Mouse (Mus musculus) small intestine, adult 2 months (tissue): ENCODE results near the gene Idh2. TPM values are rescaled to one million over a fixed set of nuclear protein-coding genes. Genes with fewer than 3 reads are reported as not detected.

Experiments
- H3K27ac ChIP-seq: fragments of 200-500 bp; 2 replicates; pipeline ENCODE4 v1.5.1; 2012; ENCODE audit warnings: low read depth, low read length, control low read depth, inconsistent platforms; ENCODE audit not compliant: insufficient read depth
- H3K27me3 ChIP-seq: fragments of 200-500 bp; 2 replicates; pipeline ENCODE4 v1.6.1; 2012; ENCODE audit warnings: mild to moderate bottlenecking, moderate library complexity, low read length, inconsistent platforms; ENCODE audit not compliant: control insufficient read depth, insufficient read depth
- H3K36me3 ChIP-seq: fragments of 200-500 bp; 2 replicates; pipeline ENCODE4 v1.6.1; 2012; ENCODE audit warnings: mild to moderate bottlenecking, low read length, control low read depth, inconsistent platforms; ENCODE audit not compliant: control insufficient read depth, insufficient read depth
- H3K4me1 ChIP-seq: fragments of 200-500 bp; 2 replicates; pipeline ENCODE4 v1.6.1; 2012; ENCODE audit warnings: low read length, inconsistent platforms, mixed read lengths; ENCODE audit not compliant: control insufficient read depth, insufficient read depth, insufficient read length
- H3K4me3 ChIP-seq: fragments of 200-500 bp; 2 replicates; pipeline ENCODE4 v1.5.1; 2012; ENCODE audit warnings: low read depth, mild to moderate bottlenecking, control low read depth, inconsistent platforms, low read length, moderate library complexity
- CTCF ChIP-seq: fragments of 200-500 bp; IDR thresholded peaks from 2 replicates; pipeline ENCODE4 v1.5.1; 2012; ENCODE audit warnings: low read depth, mild to moderate bottlenecking, control low read depth, inconsistent platforms, low read length, moderate library complexity, mixed read lengths; ENCODE audit not compliant: insufficient replicate concordance, insufficient read length; ENCODE audit errors: extremely low read depth
- POLR2A ChIP-seq: fragments of 200-500 bp; IDR thresholded peaks from 2 replicates; pipeline ENCODE4 v1.6.1; 2012; ENCODE audit warnings: low read depth, mild to moderate bottlenecking, control low read depth, inconsistent platforms, low read length, moderate library complexity
- WGBS: fragments of 180-500 bp; shearing (Covaris S2); methylation state at CpG from one replicate; pipeline ENCODE4 v1.1.7; 2018; 5-methylcytosine and 5-hydroxymethylcytosine counted together
- polyA plus RNA-seq: library from polyadenylated mRNA; depleted of rRNA; stranded (reverse); fragments of >200 nt; gene quantifications from 2 replicates; pipeline ENCODE4 v1.2.3, GENCODE M21; 2012

Idh2 gene
- polyA plus RNA-seq, 1 experiment, result 82.3 TPM

DNA sequence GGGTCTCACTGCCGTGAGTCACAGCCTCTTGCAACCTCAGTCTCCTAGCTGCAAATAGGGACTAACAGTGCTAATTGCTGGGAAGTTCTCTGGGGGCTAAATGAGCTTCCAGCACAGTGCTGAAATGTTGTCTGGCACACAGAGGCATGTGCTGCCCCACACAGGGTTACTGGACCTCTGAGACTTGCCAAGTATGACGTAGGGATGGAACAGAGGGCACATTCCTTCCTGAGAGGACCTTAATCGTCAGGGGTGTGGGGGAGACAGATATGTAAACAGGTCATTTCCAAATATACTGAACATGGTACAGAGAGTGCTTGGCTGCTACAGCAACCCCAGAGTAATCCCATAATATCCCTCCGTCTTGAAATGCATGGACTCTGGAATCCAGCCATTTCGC, 5.9 kb upstream of the Idh2 start:
- no peaks in the 10 kb centered on the region for H3K27me3 ChIP-seq
- no peak overlapping the region for H3K27ac ChIP-seq
- no peaks in the 10 kb centered on the region for H3K36me3 ChIP-seq
- H3K4me1 ChIP-seq, result peaks cover 10% of the 10 kb centered on the region; the same call in 1 of the 2 replicates
- 51% methylated on average over 5 of the region's 5 CpGs for WGBS
- TF ChIP-seq POLR2A (no peak), CTCF (no peak)
- no peak overlapping the region for H3K4me3 ChIP-seq

GRCm38 (mm10) chr7:80119198-80119597, 4.0 kb upstream of the Idh2 start:
- H3K4me1 ChIP-seq, result peaks cover 12% of the 10 kb centered on the region; the same call in 1 of the 2 replicates
- H3K27ac ChIP-seq, result no peak overlapping the region
- no peak overlapping the region for H3K4me3 ChIP-seq
- whole genome bisulfite sequencing, result 39% methylated on average over 4 of the region's 4 CpGs
- H3K27me3 ChIP-seq, result no peaks in the 10 kb centered on the region
- TF ChIP-seq CTCF (no peak), POLR2A (no peak)
- no peaks in the 10 kb centered on the region for H3K36me3 ChIP-seq

GRCm38 (mm10) chr7:80116158-80116557, 966 bp upstream of the Idh2 start:
- H3K27ac ChIP-seq, result no peak overlapping the region
- TF ChIP-seq CTCF, result no peak
- TF ChIP-seq POLR2A, result no peak
- no peaks in the 10 kb centered on the region for H3K27me3 ChIP-seq
- no peak overlapping the region for H3K4me3 ChIP-seq
- WGBS, result 63% methylated on average over 2 of the region's 2 CpGs
- peaks cover 14% of the 10 kb centered on the region; the same call in 1 of the 2 replicates for H3K4me1 ChIP-seq
- H3K36me3 ChIP-seq, result no peaks in the 10 kb centered on the region

GRCm38 (mm10) chr7:80114451-80115223, 555 bp downstream of the Idh2 start:
- no peak for TF ChIP-seq CTCF
- no peak for TF ChIP-seq POLR2A
- H3K4me1 ChIP-seq, result peaks cover 16% of the 10 kb centered on the region; the same call in 1 of the 2 replicates
- H3K27me3 ChIP-seq, result no peaks in the 10 kb centered on the region
- H3K36me3 ChIP-seq, result no peaks in the 10 kb centered on the region
- H3K4me3 ChIP-seq, result peak overlapping the region; percentile 78
- H3K27ac ChIP-seq, result peak overlapping the region; percentile 53
- 2% methylated on average over 52 of the region's 52 CpGs for WGBS

GRCm38 (mm10) chr7:80113989-80114388, 1.2 kb downstream of the Idh2 start:
- Histone ChIP-seq H3K27ac (peak overlapping the region; percentile 53; the same call in 1 of the 2 replicates), H3K27me3 (no peaks in the 10 kb centered on the region), H3K4me3 (peak overlapping the region; percentile 78), H3K36me3 (no peaks in the 10 kb centered on the region), H3K4me1 (peaks cover 12% of the 10 kb centered on the region; the same call in 1 of the 2 replicates)
- TF ChIP-seq POLR2A, result no peak
- no peak for TF ChIP-seq CTCF
- 11% methylated on average over 10 of the region's 10 CpGs for WGBS

DNA sequence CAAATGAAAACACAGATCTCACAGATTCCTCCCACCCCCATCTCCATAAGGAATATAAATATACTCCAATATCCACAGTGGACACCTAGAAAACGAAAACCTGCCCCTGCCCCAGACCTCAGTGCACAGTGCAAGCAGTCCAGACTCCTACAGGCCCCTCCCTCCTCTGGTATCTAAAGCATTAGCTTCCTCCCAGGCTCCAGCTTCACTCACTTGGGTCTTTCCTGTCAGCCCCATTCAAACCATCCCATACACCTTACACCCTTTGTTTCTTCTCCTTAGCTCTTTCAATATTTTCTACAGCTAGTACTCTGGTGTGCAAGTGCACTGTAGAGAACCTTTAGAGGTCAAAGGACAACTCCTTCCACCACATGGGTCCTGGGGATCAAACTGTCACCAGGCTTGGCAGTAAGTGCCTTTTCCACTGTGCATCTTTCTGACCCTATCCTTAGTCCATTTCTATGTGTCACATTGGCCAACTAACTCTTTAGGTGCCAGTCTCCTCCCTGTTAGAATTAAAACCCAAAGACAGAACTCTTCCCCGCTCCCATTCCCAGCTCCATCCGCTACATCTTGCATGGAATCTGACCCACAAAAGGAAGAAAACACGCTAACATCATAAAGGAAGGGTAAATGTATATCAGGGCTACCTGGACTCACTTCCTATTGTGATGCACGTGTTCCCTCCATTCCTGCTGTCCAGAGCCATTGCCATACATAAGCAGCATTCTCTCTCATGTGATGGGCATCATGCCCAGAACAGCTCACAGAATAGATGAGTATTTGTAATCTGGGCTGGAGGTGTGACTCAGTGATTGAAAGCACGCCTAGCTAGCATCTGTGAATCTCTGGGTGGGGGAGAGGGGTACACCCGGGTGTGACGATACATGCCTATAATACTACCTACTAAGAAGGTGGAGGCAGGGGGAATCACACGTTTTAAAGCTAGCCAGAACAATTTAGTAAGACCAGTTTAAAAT, 3.8 kb downstream of the Idh2 start:
- TF ChIP-seq POLR2A (no peak), CTCF (no peak)
- Histone ChIP-seq H3K4me1 (peaks cover 11% of the 10 kb centered on the region; the same call in 1 of the 2 replicates), H3K27ac (no peak overlapping the region), H3K36me3 (no peaks in the 10 kb centered on the region), H3K4me3 (no peak overlapping the region), H3K27me3 (no peaks in the 10 kb centered on the region)
- WGBS, result 52% methylated on average over 9 of the region's 9 CpGs

GRCm38 (mm10) chr7:80106441-80106840, 8.8 kb downstream of the Idh2 start:
- 97% methylated on average over 1 of the region's 1 CpGs for WGBS
- Histone ChIP-seq H3K27me3 (no peaks in the 10 kb centered on the region), H3K36me3 (0 out of 2 replicates have a peak, but pooled peaks cover 1% of the 10 kb centered on the region), H3K27ac (no peak overlapping the region), H3K4me3 (no peak overlapping the region), H3K4me1 (peaks cover 5% of the 10 kb centered on the region; the same call in 1 of the 2 replicates)
- no peak for TF ChIP-seq POLR2A
- no peak for TF ChIP-seq CTCF
